In the genomic region with DNA sequence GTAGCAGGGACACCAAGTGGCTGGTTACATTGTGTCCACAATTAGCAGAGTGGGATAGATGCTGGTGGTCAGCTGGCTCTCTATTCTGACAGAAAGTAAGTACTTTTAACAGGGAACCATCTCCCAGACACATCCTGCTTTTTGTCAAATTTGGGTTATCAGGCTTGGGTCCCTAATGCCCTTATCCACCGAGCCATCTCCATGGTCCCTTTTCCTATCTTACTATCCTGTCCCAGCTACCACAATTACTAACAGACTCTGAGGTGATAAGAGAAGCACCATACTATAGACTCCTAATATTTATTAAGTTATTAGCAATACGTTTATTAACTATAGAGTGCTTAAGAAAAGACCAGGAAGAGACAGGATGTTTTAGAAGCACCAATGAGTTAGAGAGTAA, we compare ENCODE assay signal across 15 mouse cellular contexts.
"Had no signal": no experiment of that assay in that cellular context is flagged by ENCODE, and none has a peak within 500 bp of the region (broad histone marks: within the 10 kb centered on the region; RNA-seq: fewer than 3 reads in every experiment).

No protein-coding gene starts in this region.

- H3K4me2 ChIP-seq: limb, embryonic 15.5 days; lung, embryonic 14.5 days; midbrain, embryonic 13.5 days had no signal

- DNase-seq: kidney, adult 11 months; kidney, adult 9 months; kidney, postnatal 36 days; layer of hippocampus, adult 9-11 months; layer of hippocampus, postnatal 36 days; lung, embryonic 14.5 days; lung, postnatal 10 days; lung, postnatal 4 days; right cerebral cortex, adult 18-20 months; right cerebral cortex, postnatal 25 days; thymus, postnatal 4 days had no signal

- H3K9ac ChIP-seq: limb, embryonic 15.5 days; lung, embryonic 14.5 days; midbrain, embryonic 13.5 days had no signal

- H3K27me3 ChIP-seq: limb, embryonic 15.5 days; midbrain, embryonic 13.5 days had no signal

- H3K4me3 ChIP-seq: limb, embryonic 15.5 days; midbrain, embryonic 13.5 days had no signal

- H3K4me1 ChIP-seq: limb, embryonic 15.5 days had no signal

- ATAC-seq: midbrain, embryonic 13.5 days had no signal

- H3K36me3 ChIP-seq: limb, embryonic 15.5 days; midbrain, embryonic 13.5 days had no signal

- H3K9me3 ChIP-seq: limb, embryonic 15.5 days; midbrain, embryonic 13.5 days had no signal

- H3K27ac ChIP-seq: kidney, postnatal 0 days; limb, embryonic 15.5 days; midbrain, embryonic 13.5 days; stomach, postnatal 0 days had no signal
